Mouse (Mus musculus): ENCODE measurements around the gene Ubash3a.

DNA sequence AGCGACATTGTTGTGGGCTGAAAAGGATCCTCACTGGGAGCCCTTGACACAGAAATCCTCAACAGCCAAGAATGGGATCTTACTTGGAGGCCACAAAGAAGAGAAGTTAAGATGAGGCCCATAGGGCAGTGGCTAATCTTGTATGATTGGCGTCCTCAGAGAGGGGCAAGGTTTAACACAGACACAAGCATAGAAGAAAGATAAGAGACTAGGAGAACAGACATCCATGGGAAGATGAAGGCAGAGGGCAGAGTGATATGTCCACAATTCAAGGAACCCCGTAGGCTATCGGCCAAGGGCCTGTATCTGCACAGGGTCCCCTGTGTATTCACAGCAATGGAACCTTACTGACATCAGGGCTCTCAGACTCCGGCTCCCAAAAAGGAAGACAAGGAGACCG lies 12.5 kb upstream of the Ubash3a start:
- TF ChIP-seq POLR2A (IDR thresholded peaks at IDR 0.05; ENCODE audit: extremely low read depth, insufficient read depth, low read length) (no peak), CTCF (IDR thresholded peaks at IDR 0.05; ENCODE audit: extremely low read depth, insufficient read depth, low read length) (no peak)
